Mouse (Mus musculus) C2C12 (cell line): ENCODE results near the gene Cfap73.

Source experiments
- CTCF ChIP-seq: IDR thresholded peaks from one replicate; pipeline ENCODE4 v1.5.1; 2011; ENCODE audit not compliant: control insufficient read depth, insufficient read depth, insufficient read length
- USF1 ChIP-seq: IDR thresholded peaks from one replicate; pipeline ENCODE4 v1.6.1; 2011; ENCODE audit warnings: low read depth, mild to moderate bottlenecking, control low read depth, moderate library complexity

DNA sequence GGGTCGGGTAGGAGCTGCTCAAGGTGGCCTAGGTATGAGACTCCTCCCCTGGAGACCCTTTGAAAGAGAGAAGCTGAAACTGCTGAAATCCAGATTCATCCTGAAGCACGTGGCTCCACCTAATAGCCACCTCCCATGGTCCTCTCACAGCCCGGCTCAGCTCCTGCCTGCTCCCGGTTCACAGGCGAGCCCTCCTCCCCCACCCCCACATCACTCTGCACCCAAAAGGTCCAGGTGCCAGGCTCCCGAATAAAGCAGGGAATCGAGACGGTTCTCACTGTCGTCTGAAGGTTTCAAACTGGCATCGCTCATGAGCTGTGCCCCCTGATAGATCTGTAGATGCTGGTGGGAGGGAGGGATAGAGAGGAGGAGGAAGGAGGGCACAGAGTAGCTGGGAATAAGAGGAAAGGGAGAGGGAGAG lies 28.8 kb downstream of the Cfap73 start:
- TF ChIP-seq USF1 (no peak), CTCF (no peak)
